Mouse (Mus musculus) embryo, embryonic 11.5 days (tissue): ENCODE measurements around the gene 1700029H14Rik.
A peak's percentile ranks its signal among the peaks of the same experiment; 100 is the strongest.

ENCODE experiments used
- DNase-seq: peaks from one replicate; pipeline ENCODE4 v3.0.0-alpha.2; 2012; ENCODE audit warnings: low read depth, low spot score

1700029H14Rik gene

GRCm38 (mm10) chr8:13541526-13541925, 20.7 kb downstream of the 1700029H14Rik start:
- no peak for DNase-seq

GRCm38 (mm10) chr8:13540122-13540521, 22.1 kb downstream of the 1700029H14Rik start:
- no peak for DNase-seq

DNA sequence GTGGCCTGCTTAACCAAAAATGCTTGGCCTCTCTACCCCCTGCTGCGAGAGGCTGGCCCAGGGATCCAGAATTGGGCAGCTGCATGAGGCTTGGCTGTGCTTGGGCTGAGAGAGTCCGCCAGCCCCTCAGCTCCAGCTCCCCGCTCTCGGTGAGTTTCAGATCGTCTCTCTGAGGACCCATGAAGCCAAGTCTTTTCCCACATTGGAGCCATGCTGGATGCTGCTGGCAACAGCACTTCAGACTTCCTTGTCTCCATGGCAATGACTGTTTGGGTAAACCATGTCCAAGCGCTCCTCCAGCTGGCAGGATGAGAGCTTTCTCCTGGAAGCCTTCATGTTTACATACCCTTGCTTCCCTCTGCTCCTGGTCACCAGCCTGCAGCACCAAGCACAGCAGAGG, 23.4 kb downstream of the 1700029H14Rik start:
- DNase-seq, result no peak

GRCm38 (mm10) chr8:13537102-13537501, 25.2 kb downstream of the 1700029H14Rik start:
- no peak for DNase-seq

DNA sequence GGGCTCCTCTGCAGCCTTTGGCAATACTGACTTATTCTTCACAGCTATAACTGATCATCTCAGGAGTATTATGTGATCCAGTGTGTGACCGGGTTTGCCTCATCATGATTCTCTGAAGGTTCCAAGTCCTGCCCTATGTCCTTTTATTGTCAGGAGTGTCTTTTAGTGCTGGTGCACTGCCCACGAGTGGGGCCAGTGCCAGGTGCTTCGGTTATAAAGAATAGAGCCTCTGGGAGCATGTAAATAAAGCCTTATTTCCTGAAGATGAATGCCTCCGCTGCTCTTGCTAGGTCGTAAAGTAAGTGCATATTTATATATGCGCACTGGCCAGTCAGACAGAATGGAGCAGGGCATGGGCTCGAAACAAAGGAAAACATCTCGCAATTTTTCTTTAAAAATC, 29.1 kb downstream of the 1700029H14Rik start:
- no peak for DNase-seq

GRCm38 (mm10) chr8:13531602-13532171, 30.6 kb downstream of the 1700029H14Rik start:
- DNase-seq, result no peak

DNA sequence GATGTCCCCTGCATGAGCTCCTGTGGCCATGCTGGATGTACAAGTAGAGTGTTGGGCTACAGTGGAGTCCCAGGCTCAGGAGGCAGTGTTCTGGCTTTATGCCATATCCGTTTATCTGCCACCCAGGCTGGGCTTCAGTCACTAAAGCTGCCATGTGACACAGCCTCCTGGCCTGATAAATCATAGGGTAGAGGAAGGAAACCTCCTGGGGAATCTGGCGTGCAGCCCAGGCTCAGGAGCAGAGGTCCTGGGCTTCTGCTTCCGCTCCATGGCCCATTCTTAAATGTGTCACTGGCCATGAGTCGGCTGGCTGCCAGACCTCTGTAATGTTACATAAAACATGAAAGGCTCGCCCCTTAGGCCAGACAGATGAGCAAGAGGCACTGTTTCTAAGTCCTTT, 31.3 kb downstream of the 1700029H14Rik start:
- DNase-seq, result peak; percentile 14

- DNase-seq, result no peak
These were observed 31.9 kb downstream of the 1700029H14Rik start for GRCm38 (mm10) chr8:13530401-13530800.

- DNase-seq, result no peak
These were observed 32.4 kb downstream of the 1700029H14Rik start for GRCm38 (mm10) chr8:13529891-13530316.

DNA sequence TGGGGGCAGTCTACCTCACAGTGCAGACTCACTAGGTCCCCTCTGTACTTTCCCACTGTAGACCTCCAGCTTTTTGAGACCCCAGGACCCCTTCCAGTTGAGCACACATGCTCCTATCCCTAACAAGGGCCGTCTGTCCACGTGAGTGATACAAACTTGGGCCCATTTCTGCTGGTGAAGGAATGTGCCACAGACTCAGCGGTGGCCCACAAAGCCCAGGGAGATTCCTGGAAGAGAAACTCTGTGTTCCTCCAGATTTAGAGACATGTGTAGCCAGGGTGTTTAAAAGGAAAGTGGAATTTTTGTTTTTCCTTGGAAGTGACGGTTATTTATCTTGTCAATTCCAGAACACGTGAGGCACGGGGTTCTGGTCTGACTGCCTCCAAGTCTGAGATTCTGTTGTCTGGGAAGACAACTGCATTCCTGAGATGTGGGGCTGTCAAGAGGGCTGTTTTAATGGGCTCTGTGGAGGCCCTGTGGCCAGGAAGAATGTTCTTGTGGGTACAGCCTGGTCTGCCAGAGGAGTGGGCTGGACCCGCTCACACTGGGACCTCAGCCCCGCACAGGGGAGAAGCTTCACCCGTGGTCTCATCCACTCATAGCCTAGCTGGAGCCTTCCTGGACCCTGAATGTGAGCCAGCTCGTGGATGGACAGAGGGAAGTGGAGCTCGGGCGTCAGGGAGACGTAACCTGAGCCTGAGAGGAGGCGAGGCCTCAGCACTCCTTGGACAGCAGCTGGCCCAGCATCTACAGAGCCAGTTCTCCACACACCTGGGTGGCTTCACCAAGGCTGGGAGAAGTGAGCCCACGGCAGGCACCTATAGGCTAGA, 33.0 kb downstream of the 1700029H14Rik start:
- DNase-seq, result no peak

DNA sequence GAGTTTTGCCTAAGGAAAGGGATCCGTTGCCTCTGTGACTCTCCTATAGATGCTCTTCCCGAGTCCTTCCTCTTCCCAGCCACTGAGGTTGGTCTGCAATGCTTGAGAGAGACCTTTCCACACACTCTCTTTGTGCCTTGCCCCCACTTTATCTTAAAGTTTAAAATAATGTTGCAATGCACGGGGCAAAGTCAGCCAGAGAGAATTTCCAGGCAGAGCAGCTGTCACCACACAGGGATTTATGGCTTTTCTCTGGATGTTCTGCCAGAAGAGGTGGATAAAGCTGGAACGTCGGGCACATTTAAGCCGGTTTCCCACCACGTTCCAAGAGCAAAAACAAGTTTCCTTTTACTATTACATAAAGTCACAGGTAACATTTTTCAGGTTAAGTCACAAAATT, 40.9 kb downstream of the 1700029H14Rik start:
- no peak for DNase-seq

GRCm38 (mm10) chr8:13520349-13520748, 41.9 kb downstream of the 1700029H14Rik start:
- no peak for DNase-seq

DNA sequence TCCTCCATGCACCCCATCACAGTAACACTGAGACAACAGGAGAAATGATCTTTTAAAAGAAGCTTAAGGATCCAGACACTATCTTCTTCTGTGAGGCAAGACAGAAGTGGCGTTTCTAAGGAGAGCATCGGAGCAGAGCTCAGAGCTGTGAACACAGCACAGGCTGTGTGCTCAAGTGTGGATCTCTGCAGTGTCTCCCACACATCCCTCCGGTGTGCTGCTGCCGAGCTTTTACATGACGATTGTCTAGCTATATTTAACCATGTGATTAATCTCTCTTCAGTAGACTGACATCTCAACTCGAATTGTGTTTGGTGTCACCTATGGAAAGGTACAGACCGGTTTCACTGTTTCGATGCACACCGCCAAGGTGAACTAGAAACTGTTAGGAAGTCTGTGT, 42.8 kb downstream of the 1700029H14Rik start:
- DNase-seq, result no peak

DNA sequence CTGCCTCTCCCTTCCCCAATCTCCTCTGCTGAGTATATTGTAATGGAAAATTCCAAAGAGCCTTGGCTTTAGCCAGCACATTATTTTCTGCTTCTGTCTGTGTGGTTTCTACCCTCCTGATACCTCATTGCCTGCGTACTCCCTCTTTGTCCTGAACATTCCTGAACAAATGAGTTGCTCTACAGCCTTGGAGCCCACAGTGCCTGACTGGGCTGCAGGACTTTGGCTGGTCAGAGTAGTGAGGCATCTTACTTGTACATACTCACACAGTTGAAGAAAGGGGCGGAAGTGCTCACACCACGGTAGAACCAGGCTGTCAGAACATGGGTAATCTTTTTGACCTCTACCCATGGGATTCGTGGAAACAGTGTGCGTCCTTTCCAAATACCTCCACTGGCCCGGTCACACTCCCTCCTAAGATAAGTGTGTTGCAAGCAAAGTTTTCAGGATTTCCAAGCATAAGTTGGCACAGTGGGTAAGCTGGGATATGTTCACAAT, 44.9 kb downstream of the 1700029H14Rik start:
- no peak for DNase-seq

DNA sequence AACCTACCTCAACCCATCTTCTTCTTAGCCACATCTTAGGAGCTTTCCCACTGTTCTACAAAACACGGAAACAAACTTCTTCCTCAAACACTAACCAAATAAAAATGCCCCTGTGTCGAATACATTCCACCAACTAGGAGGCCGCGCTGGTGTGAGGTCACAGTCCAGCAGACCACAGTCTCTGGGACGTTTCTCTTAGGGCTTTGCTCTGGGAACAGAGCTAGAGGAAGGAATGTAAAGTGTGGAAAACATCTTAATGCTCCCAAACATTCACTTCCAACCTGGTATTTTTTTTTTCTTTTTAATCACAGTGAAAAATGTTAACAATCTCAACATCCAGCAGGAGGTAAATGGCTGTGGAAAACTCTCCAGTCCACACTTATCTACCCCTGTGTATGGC, 45.5 kb downstream of the 1700029H14Rik start:
- no peak for DNase-seq

GRCm38 (mm10) chr8:13516011-13516442, 46.2 kb downstream of the 1700029H14Rik start:
- DNase-seq, result no peak

DNA sequence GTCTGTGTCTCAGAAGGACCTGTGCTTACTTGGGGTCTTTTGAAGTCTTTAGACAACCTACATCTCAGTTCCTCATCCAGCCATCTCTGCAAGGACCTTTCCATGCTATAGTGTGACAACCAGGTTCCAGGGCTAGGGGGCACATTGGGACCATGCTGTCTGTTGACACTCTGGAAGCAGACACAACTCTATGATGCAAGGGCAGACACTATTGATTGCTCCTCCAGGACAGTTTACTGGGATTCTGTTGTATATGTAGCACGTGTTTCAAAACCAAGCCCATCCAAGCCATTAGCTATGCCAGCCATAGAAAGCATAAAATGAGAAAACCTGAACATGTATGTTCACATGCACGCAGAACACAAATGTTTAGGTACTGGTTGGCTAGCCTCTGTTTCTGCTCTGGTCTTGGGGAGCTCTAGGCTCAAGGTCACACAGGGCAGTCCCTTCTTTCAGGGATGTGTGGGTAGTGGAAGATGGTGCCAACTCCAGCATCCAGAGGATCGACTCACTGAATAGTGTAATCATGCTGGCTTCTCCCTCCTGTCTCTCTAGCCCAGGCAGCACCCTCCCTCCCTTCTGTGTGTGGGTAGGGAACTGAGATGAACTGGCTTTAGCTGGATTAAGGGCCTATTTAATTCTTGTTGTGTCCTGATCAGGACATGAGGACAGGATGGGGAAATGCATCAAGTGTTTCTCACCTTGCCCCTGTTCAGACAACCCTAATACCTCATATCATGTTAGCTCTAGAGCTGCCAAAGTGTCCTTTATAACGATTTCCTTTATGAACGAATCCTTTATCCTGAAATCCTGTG, 48.5 kb downstream of the 1700029H14Rik start:
- DNase-seq, result no peak

- DNase-seq, result no peak
These were observed 49.6 kb downstream of the 1700029H14Rik start for GRCm38 (mm10) chr8:13512677-13513076.

- no peak for DNase-seq
These were observed 50.2 kb downstream of the 1700029H14Rik start for GRCm38 (mm10) chr8:13512016-13512415.

GRCm38 (mm10) chr8:13507284-13507937, 54.9 kb downstream of the 1700029H14Rik start:
- DNase-seq, result no peak

DNA sequence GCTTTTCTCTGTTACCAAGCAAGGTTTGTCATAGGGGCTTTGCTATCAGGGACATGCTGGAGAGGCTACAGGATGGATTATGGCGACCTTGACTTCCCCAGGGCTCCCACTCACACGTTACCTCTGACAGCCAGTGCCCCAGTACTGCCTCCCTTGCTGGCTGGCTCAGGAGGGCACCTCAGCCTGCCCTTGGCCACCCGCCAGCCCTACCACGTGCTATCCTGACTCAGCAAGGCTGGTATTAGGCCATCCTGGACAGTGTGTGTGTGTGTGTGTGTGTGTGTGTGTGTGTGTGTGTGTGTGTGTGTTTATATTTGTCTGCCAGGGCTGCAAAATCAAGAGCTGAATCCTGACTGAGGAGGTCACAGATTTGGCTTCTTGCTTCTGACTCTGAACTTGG, 55.4 kb downstream of the 1700029H14Rik start:
- DNase-seq, result no peak
